ENCODE assay signal across 9 mouse cellular contexts in genomic region chr9:75306126-75306898, GRCm38 (mm10). TPM values are rescaled to one million over a fixed set of nuclear protein-coding genes. Genes with fewer than 3 reads are reported as not detected.
DNase-seq lines count a peak whose midpoint lies in the region; ATAC-seq and TF ChIP-seq lines count a peak whose summit lies in the region.
"Had no signal": no experiment of that assay in that cellular context is flagged by ENCODE, and none has a peak within 500 bp of the region (broad histone marks: within the 10 kb centered on the region; RNA-seq: fewer than 3 reads in every experiment).

Gene Gnb5, plus strand, starts transcription at chr9:75306288.

- 78% methylated on average over 11 of the region's 11 CpGs for WGBS in lung, embryonic 16.5 days
- WGBS in embryonic facial prominence, embryonic 11.5 days = 82% methylated on average over 11 of the region's 11 CpGs
- 71% methylated on average over 11 of the region's 11 CpGs for WGBS in limb, embryonic 14.5 days

- H3K9ac ChIP-seq in lung, embryonic 16.5 days (ENCODE audit: low read length) = no peak within 1 kb of the TSS
- no peak within 1 kb of the TSS for H3K9ac ChIP-seq in embryonic facial prominence, embryonic 11.5 days (replicated peaks; ENCODE audit: low read length)
- no peak within 1 kb of the TSS for H3K9ac ChIP-seq in limb, embryonic 14.5 days (ENCODE audit: low read depth, low read length, severe bottlenecking)

- H3K4me3 ChIP-seq in lung, embryonic 16.5 days (ENCODE audit: low read length) = no peak within 1 kb of the TSS
- no peak within 1 kb of the TSS for H3K4me3 ChIP-seq in embryonic facial prominence, embryonic 11.5 days (ENCODE audit: low read depth, low read length)
- H3K4me3 ChIP-seq in limb, embryonic 14.5 days (replicated peaks; ENCODE audit: low read length) = no peak within 1 kb of the TSS
- H3K4me3 ChIP-seq: megakaryocyte, embryonic 14.5 days had no signal

- no peak for DNase-seq in lung, postnatal 14 days
- no peak for DNase-seq in embryonic facial prominence, embryonic 11.5 days (ENCODE audit: low spot score)
- DNase-seq in heart, postnatal 4 days = no peak
- DNase-seq in limb, embryonic 14.5 days (ENCODE audit: low spot score) = no peak
- DNase-seq in testis, postnatal 10 days (ENCODE audit: low spot score) = no peak
- DNase-seq in kidney, adult 18-20 months = no peak
- DNase-seq in spleen, postnatal 36 days (ENCODE audit: low spot score in 2 of 2) = no peak

- H3K4me2 ChIP-seq in lung, embryonic 16.5 days (ENCODE audit: low read depth, low read length) = no peak within 1 kb of the TSS
- H3K4me2 ChIP-seq in embryonic facial prominence, embryonic 11.5 days (ENCODE audit: low read depth, low read length) = no peak within 1 kb of the TSS
- H3K4me2 ChIP-seq in limb, embryonic 14.5 days (replicated peaks; ENCODE audit: low read depth, low read length, severe bottlenecking) = no peak within 1 kb of the TSS

- no peaks in the 10 kb centered on the region for H3K9me3 ChIP-seq in lung, embryonic 16.5 days (ENCODE audit: control insufficient read depth, low read length)
- H3K9me3 ChIP-seq in embryonic facial prominence, embryonic 11.5 days (replicated peaks; ENCODE audit: control insufficient read depth, low read length) = no peaks in the 10 kb centered on the region
- H3K9me3 ChIP-seq in limb, embryonic 14.5 days (ENCODE audit: control insufficient read depth, low read length) = no peaks in the 10 kb centered on the region
- H3K9me3 ChIP-seq: megakaryocyte, embryonic 14.5 days had no signal

- ATAC-seq in lung, embryonic 16.5 days (ENCODE audit: low read depth) = no peak
- ATAC-seq in embryonic facial prominence, embryonic 11.5 days (replicated peaks; ENCODE audit: insufficient number of reproducible peaks, low FRiP score, low TSS enrichment, low read depth) = no peak
- no peak for ATAC-seq in limb, embryonic 14.5 days (ENCODE audit: low FRiP score, low read depth)

- no peaks in the 10 kb centered on the region for H3K36me3 ChIP-seq in lung, embryonic 16.5 days (ENCODE audit: control insufficient read depth, insufficient read depth, low read length)
- no peaks in the 10 kb centered on the region for H3K36me3 ChIP-seq in embryonic facial prominence, embryonic 11.5 days (replicated peaks; ENCODE audit: control insufficient read depth, insufficient read depth, low read depth, low read length)
- H3K36me3 ChIP-seq in limb, embryonic 14.5 days (ENCODE audit: control insufficient read depth, insufficient read depth, low read length) = no peaks in the 10 kb centered on the region

- TF ChIP-seq POLR2A in limb, embryonic 14.5 days (IDR thresholded peaks at IDR 0.05; ENCODE audit: borderline replicate concordance, extremely low read depth, insufficient read depth, insufficient read length) = no peak

- no peaks in the 10 kb centered on the region for H3K4me1 ChIP-seq in lung, embryonic 16.5 days (replicated peaks; ENCODE audit: control insufficient read depth, insufficient read depth, low read length)
- H3K4me1 ChIP-seq in embryonic facial prominence, embryonic 11.5 days (ENCODE audit: control insufficient read depth, insufficient read depth, low read length) = no peaks in the 10 kb centered on the region
- H3K4me1 ChIP-seq in limb, embryonic 14.5 days (ENCODE audit: control insufficient read depth, insufficient read depth, low read length) = no peaks in the 10 kb centered on the region

- H3K27ac ChIP-seq in lung, embryonic 16.5 days (ENCODE audit: low read length) = no peak within 1 kb of the TSS
- H3K27ac ChIP-seq in embryonic facial prominence, embryonic 11.5 days (replicated peaks; ENCODE audit: low read depth, low read length) = no peak within 1 kb of the TSS
- H3K27ac ChIP-seq in limb, embryonic 14.5 days (replicated peaks; ENCODE audit: low read depth, low read length) = no peak within 1 kb of the TSS

- no peaks in the 10 kb centered on the region for H3K27me3 ChIP-seq in lung, embryonic 16.5 days (ENCODE audit: control insufficient read depth, insufficient read depth, low read depth, low read length)
- no peaks in the 10 kb centered on the region for H3K27me3 ChIP-seq in embryonic facial prominence, embryonic 11.5 days (ENCODE audit: control insufficient read depth, insufficient read depth, low read length)
- H3K27me3 ChIP-seq in limb, embryonic 14.5 days (ENCODE audit: control insufficient read depth, insufficient read depth, low read length) = no peaks in the 10 kb centered on the region; the same call in 1 of the 2 replicates

RNA-seq across cellular contexts. Expression of gene Gnb5, which starts in this region (rescaled TPM):
- 16.8 and 17.5 TPM in 2 replicates for polyA plus RNA-seq in lung, embryonic 16.5 days (2015; fragmentation: Nextera tagmentation; extraction: Ambion mirVana)
- polyA plus RNA-seq in embryonic facial prominence, embryonic 11.5 days (2014; fragmentation: Nextera tagmentation; extraction: Ambion mirVana) = 32.0 and 34.3 TPM in 2 replicates
- 10 to 100 TPM; 41.6 to 43.1 TPM for total RNA-seq in heart, postnatal 4 days (2021)
- 26.9 and 27.9 TPM in 2 replicates for polyA plus RNA-seq in limb, embryonic 14.5 days (2012; rRNA removed)
- 28.0 and 28.5 TPM in 2 replicates for polyA plus RNA-seq in limb, embryonic 14.5 days (2014; fragmentation: Nextera tagmentation; extraction: Ambion mirVana)
